Mouse (Mus musculus) frontal cortex, postnatal 25 days (tissue): Measurements from ENCODE around the gene Usp45.
A peak's percentile ranks its signal among the peaks of the same experiment; 100 is the strongest.
"Not testable (repeated sequence)": the region's sequence is repeated elsewhere in the genome, so short reads cannot be mapped to it uniquely, and the experiment has no call there.

Experiments used
- DNase-seq, 2 experiments: peaks; one replicate each; pipeline ENCODE4 v3.0.0; 2022; ENCODE audit warnings: low spot score in 2 of 2

Gene Usp45

GRCm38 (mm10) chr4:21766863-21767304, at the start of gene Usp45, which contains the start of gene Tstd3:
TSS of gene Usp45 (plus strand) at chr4:21767156.
TSS of gene Tstd3 (minus strand) at chr4:21767212.
- DNase-seq = peak; percentile 72 to 77

GRCm38 (mm10) chr4:21722752-21723334, 44.1 kb upstream of the Usp45 start:
- DNase-seq = no peak

GRCm38 (mm10) chr4:21726912-21727614, 39.9 kb upstream of the Usp45 start:
- peak in 1 of 2 experiments; percentile 9 for DNase-seq

- peak; percentile 81 to 87 for DNase-seq
Measured at GRCm38 (mm10) chr4:21727615-21728165, 39.3 kb upstream of the Usp45 start, which contains the start of gene Ccnc. TSS of gene Ccnc (plus strand) at chr4:21727701.

- no peak for DNase-seq
Measured at GRCm38 (mm10) chr4:21739169-21739568, 27.8 kb upstream of the Usp45 start.

- DNase-seq = not testable (repeated sequence)
Measured at GRCm38 (mm10) chr4:21744142-21744541, 22.8 kb upstream of the Usp45 start.

- no peak for DNase-seq
Measured at GRCm38 (mm10) chr4:21745723-21746122, 21.2 kb upstream of the Usp45 start.

- no peak for DNase-seq
Measured at GRCm38 (mm10) chr4:21755123-21755789, 11.7 kb upstream of the Usp45 start.

GRCm38 (mm10) chr4:21758860-21759259, 8.1 kb upstream of the Usp45 start:
- DNase-seq = no peak

GRCm38 (mm10) chr4:21761416-21762160, 5.4 kb upstream of the Usp45 start:
- no peak for DNase-seq

- DNase-seq = no peak
Measured at GRCm38 (mm10) chr4:21763827-21764226, 3.1 kb upstream of the Usp45 start.

GRCm38 (mm10) chr4:21766171-21766862, 639 bp upstream of the Usp45 start:
- no peak for DNase-seq

GRCm38 (mm10) chr4:21771064-21771463, 4.1 kb downstream of the Usp45 start:
- DNase-seq = no peak

- no peak for DNase-seq
Measured at GRCm38 (mm10) chr4:21772306-21772705, 5.3 kb downstream of the Usp45 start.

GRCm38 (mm10) chr4:21776091-21776945, 9.4 kb downstream of the Usp45 start:
- peak; percentile 64 to 85 for DNase-seq

- no peak for DNase-seq
Measured at GRCm38 (mm10) chr4:21776946-21777265, 9.9 kb downstream of the Usp45 start.

- DNase-seq = no peak
Measured at GRCm38 (mm10) chr4:21780816-21781726, 14.1 kb downstream of the Usp45 start.

GRCm38 (mm10) chr4:21786268-21786667, 19.3 kb downstream of the Usp45 start:
- DNase-seq = no peak

- DNase-seq = no peak
Measured at GRCm38 (mm10) chr4:21788903-21789302, 21.9 kb downstream of the Usp45 start.
